Mouse (Mus musculus) forebrain, embryonic 13.5 days (tissue): ENCODE measurements around the gene Birc6. TPM values are rescaled to one million over a fixed set of nuclear protein-coding genes. Genes with fewer than 3 reads are reported as not detected.

Experiments used
- ATAC-seq: fragments of 200-750 bp; cut with Nextera tagmentation; 2 replicates; pipeline ENCODE4 v1.8.0; 2017
- H3K27ac ChIP-seq: fragments of 300-500 bp; sonication (generic); 2 replicates; pipeline ENCODE4 v1.5.1; 2015; ENCODE audit warnings: inconsistent platforms, mild to moderate bottlenecking, moderate library complexity
- H3K27me3 ChIP-seq: fragments of 300-500 bp; sonication (generic); 2 replicates; pipeline ENCODE4 v1.6.1; 2015; ENCODE audit warnings: mild to moderate bottlenecking, inconsistent platforms
- H3K36me3 ChIP-seq: fragments of 300-500 bp; sonication (generic); 2 replicates; pipeline ENCODE4 v1.6.1; 2015; ENCODE audit warnings: mild to moderate bottlenecking, inconsistent platforms; ENCODE audit not compliant: poor library complexity, severe bottlenecking
- H3K4me1 ChIP-seq: fragments of 300-500 bp; sonication (generic); 2 replicates; pipeline ENCODE4 v1.6.1; 2015; ENCODE audit warnings: inconsistent platforms
- H3K4me2 ChIP-seq: fragments of 300-500 bp; sonication (generic); 2 replicates; pipeline ENCODE4 v1.6.1; 2015; ENCODE audit warnings: inconsistent platforms, mild to moderate bottlenecking, moderate library complexity
- H3K4me3 ChIP-seq: fragments of 300-500 bp; sonication (generic); 2 replicates; pipeline ENCODE4 v1.5.1; 2015; ENCODE audit warnings: mild to moderate bottlenecking, inconsistent platforms
- H3K9ac ChIP-seq: fragments of 300-500 bp; sonication (generic); 2 replicates; pipeline ENCODE4 v1.6.1; 2015; ENCODE audit warnings: mild to moderate bottlenecking, inconsistent platforms
- H3K9me3 ChIP-seq: fragments of 300-500 bp; sonication (generic); replicated peaks from 2 replicates; pipeline ENCODE4 v1.6.1; 2016; ENCODE audit warnings: inconsistent platforms
- WGBS: fragments of 180-500 bp; shearing (Covaris S2); methylation state at CpG from one replicate; pipeline ENCODE4 v1.1.7; 2015; 5-methylcytosine and 5-hydroxymethylcytosine counted together
- polyA plus RNA-seq: library from polyadenylated mRNA; unstranded; fragments of >200 nt; fragmentation: Nextera tagmentation; extraction: Ambion mirVana; gene quantifications from 2 replicates; pipeline ENCODE4 v1.2.1, GENCODE M21; 2015

Birc6 gene
- polyA plus RNA-seq, 1 experiment from 2014 or later, result 105 TPM

DNA sequence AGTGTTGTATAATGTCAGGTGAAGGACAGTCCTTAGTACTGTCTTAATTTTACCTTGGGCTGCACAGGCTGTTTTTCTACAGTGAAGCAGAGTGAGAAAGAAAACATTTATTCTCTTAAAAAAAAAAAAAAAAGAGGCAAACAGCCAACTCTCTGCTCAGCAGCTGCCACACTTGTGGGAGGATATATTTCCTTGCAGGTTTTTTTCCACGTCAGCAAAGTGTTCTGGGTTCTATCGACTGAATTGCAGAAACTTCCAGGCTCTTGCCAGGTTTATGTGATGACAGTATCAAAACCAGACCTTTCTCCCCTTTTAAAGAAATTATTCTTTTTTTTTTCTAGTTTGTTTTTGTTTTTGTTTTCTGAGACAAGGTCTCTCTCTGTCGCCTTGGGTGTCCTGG lies 188.5 kb downstream of the Birc6 start:
- H3K27me3 ChIP-seq, result peaks cover 6% of the 10 kb centered on the region; the same call in 1 of the 2 replicates
- no peak overlapping the region for H3K27ac ChIP-seq
- no peak overlapping the region for H3K9ac ChIP-seq
- no peak for ATAC-seq
- no peaks in the 10 kb centered on the region for H3K9me3 ChIP-seq
- WGBS, result 68% methylated on average over 3 of the region's 3 CpGs
- no peak overlapping the region for H3K4me3 ChIP-seq
- peaks cover 2% of the 10 kb centered on the region for H3K36me3 ChIP-seq
- peaks cover 8% of the 10 kb centered on the region for H3K4me1 ChIP-seq
- H3K4me2 ChIP-seq, result peak overlapping the region; percentile 88

DNA sequence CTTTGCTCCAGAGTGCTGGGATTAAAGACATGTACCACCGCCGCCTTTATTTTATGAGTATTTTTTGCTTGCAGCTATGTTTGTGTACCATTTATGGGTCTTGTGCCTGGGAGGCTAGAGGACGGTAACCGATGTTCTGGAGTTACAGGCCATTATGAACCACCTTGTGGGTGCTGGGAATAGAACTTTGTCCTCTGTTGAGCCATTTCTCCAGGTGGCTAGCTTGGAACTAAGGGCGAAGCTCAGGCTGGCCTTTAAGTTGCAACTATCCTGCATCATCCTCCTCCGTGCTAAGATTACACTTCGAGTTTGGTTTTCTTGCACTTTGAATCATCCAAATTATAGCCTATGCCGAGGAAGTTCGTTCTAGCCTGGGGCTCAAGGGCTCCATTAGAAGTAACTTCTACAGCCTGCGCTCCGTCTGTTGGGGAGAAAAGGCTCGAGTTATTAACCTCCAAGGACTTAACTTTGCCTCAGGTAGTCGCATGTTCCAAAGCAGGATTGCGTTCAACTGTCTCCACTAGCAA lies 189.1 kb downstream of the Birc6 start:
- ATAC-seq, result peak; percentile 79
- H3K36me3 ChIP-seq, result peaks cover 7% of the 10 kb centered on the region
- WGBS, result 11% methylated on average over 14 of the region's 14 CpGs
- H3K4me1 ChIP-seq, result peaks cover 8% of the 10 kb centered on the region
- H3K4me2 ChIP-seq, result peak overlapping the region; percentile 88
- no peaks in the 10 kb centered on the region for H3K9me3 ChIP-seq
- peak overlapping the region; percentile 73 for H3K9ac ChIP-seq
- no peak overlapping the region for H3K27ac ChIP-seq
- peak overlapping the region; percentile 82 for H3K4me3 ChIP-seq
- H3K27me3 ChIP-seq, result peaks cover 6% of the 10 kb centered on the region; the same call in 1 of the 2 replicates

- Histone ChIP-seq H3K4me2 (peak within 1 kb of the TSS; percentile 88), H3K9me3 (no peaks in the 10 kb centered on the region), H3K4me1 (peaks cover 8% of the 10 kb centered on the region), H3K27me3 (peaks cover 6% of the 10 kb centered on the region; the same call in 1 of the 2 replicates), H3K36me3 (peaks cover 9% of the 10 kb centered on the region), H3K27ac (no peak within 1 kb of the TSS), H3K4me3 (peak within 1 kb of the TSS; percentile 82), H3K9ac (peak within 1 kb of the TSS; percentile 73)
- peak; percentile 96 for ATAC-seq
- WGBS, result under 1% methylated on average over 31 of the region's 31 CpGs
Measured at GRCm38 (mm10) chr17:74717618-74718151, 189.6 kb downstream of the Birc6 start, which contains the start of gene Ttc27. TSS of gene Ttc27 (plus strand) at chr17:74717732.

GRCm38 (mm10) chr17:74732872-74733271 lies 204.8 kb downstream of the Birc6 start:
- Histone ChIP-seq H3K9me3 (no peaks in the 10 kb centered on the region), H3K36me3 (peaks cover 6% of the 10 kb centered on the region; the same call in 1 of the 2 replicates), H3K4me3 (no peak overlapping the region), H3K9ac (no peak overlapping the region), H3K4me2 (no peak overlapping the region), H3K4me1 (no peaks in the 10 kb centered on the region), H3K27me3 (no peaks in the 10 kb centered on the region), H3K27ac (no peak overlapping the region)
- ATAC-seq, result no peak

- no peak overlapping the region for H3K9ac ChIP-seq
Measured at GRCm38 (mm10) chr17:74735392-74735791, 207.3 kb downstream of the Birc6 start.

GRCm38 (mm10) chr17:74749659-74750058 lies 221.6 kb downstream of the Birc6 start:
- no peaks in the 10 kb centered on the region for H3K9me3 ChIP-seq
- peaks cover 6% of the 10 kb centered on the region; the same call in 1 of the 2 replicates for H3K36me3 ChIP-seq
- no peak overlapping the region for H3K4me2 ChIP-seq
- no peak overlapping the region for H3K9ac ChIP-seq
- no peaks in the 10 kb centered on the region for H3K27me3 ChIP-seq
- no peaks in the 10 kb centered on the region for H3K4me1 ChIP-seq
- ATAC-seq, result no peak
- no peak overlapping the region for H3K27ac ChIP-seq
- no peak overlapping the region for H3K4me3 ChIP-seq
- WGBS, result 85% methylated on average over 1 of the region's 1 CpGs

More at GRCm38 (mm10) chr17:74735392-74735791, 207.3 kb downstream of the Birc6 start:
- Histone ChIP-seq H3K4me1 (no peaks in the 10 kb centered on the region), H3K4me2 (no peak overlapping the region), H3K4me3 (no peak overlapping the region), H3K9me3 (no peaks in the 10 kb centered on the region), H3K36me3 (0 out of 2 replicates have a peak, but pooled peaks cover 8% of the 10 kb centered on the region), H3K27me3 (no peaks in the 10 kb centered on the region), H3K27ac (no peak overlapping the region)
- 92% methylated on average over 11 of the region's 11 CpGs for WGBS
- no peak for ATAC-seq

- WGBS, result 95% methylated on average over 4 of the region's 4 CpGs
- Histone ChIP-seq H3K9ac (no peak overlapping the region), H3K36me3 (peaks cover 6% of the 10 kb centered on the region; the same call in 1 of the 2 replicates), H3K4me2 (no peak overlapping the region), H3K27ac (no peak overlapping the region), H3K4me3 (no peak overlapping the region), H3K9me3 (no peaks in the 10 kb centered on the region), H3K27me3 (no peaks in the 10 kb centered on the region), H3K4me1 (no peaks in the 10 kb centered on the region)
- no peak for ATAC-seq
Measured at GRCm38 (mm10) chr17:74751026-74751425, 222.9 kb downstream of the Birc6 start.

Other genes starting within 250 kb of the Birc6 start
- 73.5 and 81.0 TPM in 2 replicates for gene Memo1, start 232.8 kb upstream of the Birc6 start, polyA plus RNA-seq
- gene Dpy30, start 204.4 kb upstream of the Birc6 start, polyA plus RNA-seq, result 255 and 275 TPM in 2 replicates
- 25.3 and 25.7 TPM in 2 replicates for gene Spast, start 189.3 kb upstream of the Birc6 start, polyA plus RNA-seq
- gene Slc30a6, start 132.7 kb upstream of the Birc6 start, polyA plus RNA-seq, result 28.8 and 33.2 TPM in 2 replicates
- gene Nlrc4, start 69.2 kb upstream of the Birc6 start, polyA plus RNA-seq, result 0.23 and 0.31 TPM in 2 replicates
- 47.6 and 62.7 TPM in 2 replicates for gene Yipf4, start 38.8 kb upstream of the Birc6 start, polyA plus RNA-seq
- gene Ttc27, start 189.4 kb downstream of the Birc6 start, polyA plus RNA-seq, result 14.8 and 17.4 TPM in 2 replicates